Mouse (Mus musculus): ENCODE data around the gene Srsf2.

DNA sequence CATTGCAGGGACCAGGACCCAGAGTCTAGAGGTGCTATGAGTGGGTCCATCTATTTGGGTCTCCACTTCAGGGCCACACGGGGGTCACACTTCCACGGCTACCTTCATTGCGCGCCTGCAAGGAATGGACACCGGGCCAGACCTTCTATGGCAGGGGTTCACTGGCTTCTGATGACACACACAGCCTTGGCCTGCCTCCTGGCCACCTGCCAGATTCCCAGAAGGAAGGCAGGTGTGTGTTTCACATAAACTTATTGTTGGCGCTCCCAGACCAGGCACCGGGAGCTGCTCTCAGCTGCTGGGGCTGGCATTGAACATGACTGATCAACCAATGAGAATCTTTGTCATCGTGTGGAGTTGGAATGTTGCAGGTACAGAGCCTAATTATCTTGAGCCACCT is 25.6 kb upstream of the Srsf2 start:
- no peak for TF ChIP-seq GATA1 (IDR thresholded peaks at IDR 0.05; ENCODE audit: low read length)
- TF ChIP-seq TAL1 (IDR thresholded peaks at IDR 0.05; ENCODE audit: low read length): no peak

All from erythroblast, embryonic 14.5 days (primary cell).